Mouse (Mus musculus) adrenal gland, postnatal 10 days (tissue): ENCODE results near the gene Fthl17d. TPM values are rescaled to one million over a fixed set of nuclear protein-coding genes. Genes with fewer than 3 reads are reported as not detected.
"Not testable (repeated sequence)": the region's sequence is repeated elsewhere in the genome, so short reads cannot be mapped to it uniquely, and the experiment has no call there.

ENCODE experiments used
- DNase-seq: peaks from one replicate; pipeline ENCODE4 v3.0.0; 2021; ENCODE audit warnings: mixed read lengths
- long read RNA-seq, 2 experiments: library from polyadenylated mRNA; stranded (forward); transcript quantifications; one replicate each; pipeline ENCODE4 v2.0.0; 2021
- total RNA-seq, 2 experiments: library from RNA; stranded (reverse); gene quantifications; 2 replicates each; pipeline ENCODE4 v1.2.3; 2021

Gene Fthl17d
- not detected for total RNA-seq
- long read RNA-seq, experiment 1, result 0 reads
- long read RNA-seq, experiment 2, result 0 reads

- not testable (repeated sequence) for DNase-seq
Measured at GRCm38 (mm10) chrX:8986655-8987054, at the start of gene Fthl17d. TSS of gene Fthl17d (minus strand) at chrX:8986755.

GRCm38 (mm10) chrX:9033193-9033592 is 46.6 kb upstream of the Fthl17d start, which contains the start of gene Fthl17e:
TSS of gene Fthl17e (plus strand) at chrX:9033493.
- not testable (repeated sequence) for DNase-seq

- no peak for DNase-seq
Measured at GRCm38 (mm10) chrX:9019481-9019880, 32.9 kb upstream of the Fthl17d start.

- no peak for DNase-seq
Measured at GRCm38 (mm10) chrX:9016079-9016478, 29.5 kb upstream of the Fthl17d start.

GRCm38 (mm10) chrX:8976459-8976858 is 10.1 kb downstream of the Fthl17d start, which contains the start of gene Fthl17c:
TSS of gene Fthl17c (minus strand) at chrX:8976559.
- DNase-seq, result not testable (repeated sequence)

- peak; percentile 19 for DNase-seq
Measured at GRCm38 (mm10) chrX:8964618-8965017, 21.9 kb downstream of the Fthl17d start.

GRCm38 (mm10) chrX:8962875-8963274 is 23.7 kb downstream of the Fthl17d start, which contains the start of gene Fthl17b:
TSS of gene Fthl17b (minus strand) at chrX:8962975.
- DNase-seq, result not testable (repeated sequence)

- peak; percentile 83 for DNase-seq
Measured at GRCm38 (mm10) chrX:8948130-8948805, 38.3 kb downstream of the Fthl17d start.

GRCm38 (mm10) chrX:8944041-8944440 is 42.5 kb downstream of the Fthl17d start:
- DNase-seq, result no peak

Other genes with a start within 250 kb of the Fthl17d start
- gene Ssx9, start 238.3 kb downstream of the Fthl17d start, total RNA-seq, result not detected
- not detected for gene Ssxb5, start 183.1 kb downstream of the Fthl17d start, total RNA-seq
- not detected for gene Gm6592, start 142.8 kb downstream of the Fthl17d start, total RNA-seq
- not detected for gene Gm5751, start 112.5 kb downstream of the Fthl17d start, total RNA-seq
- gene B630019K06Rik, start 94.4 kb downstream of the Fthl17d start, total RNA-seq, result 1 to 10 TPM; 7.7 to 7.8 TPM
- not detected for gene Fthl17b, start 23.8 kb downstream of the Fthl17d start, total RNA-seq
- not detected for gene Fthl17c, start 10.2 kb downstream of the Fthl17d start, total RNA-seq
- not detected for gene Fthl17e, start 46.7 kb upstream of the Fthl17d start, total RNA-seq
- not detected for gene Fthl17f, start 76.3 kb upstream of the Fthl17d start, total RNA-seq
- not detected for gene 4930402K13Rik, start 117.8 kb upstream of the Fthl17d start, total RNA-seq
- gene Lancl3, start 213.1 kb upstream of the Fthl17d start, total RNA-seq, result 1 to 10 TPM; 2.1 to 2.9 TPM